Mouse (Mus musculus) bone marrow, adult 2 months (tissue): ENCODE measurements around the gene Rasa2. TPM values are rescaled to one million over a fixed set of nuclear protein-coding genes. Genes with fewer than 3 reads are reported as not detected.
"Not testable (repeated sequence)": the region's sequence is repeated elsewhere in the genome, so short reads cannot be mapped to it uniquely, and the experiment has no call there.

Source experiments
- H3K27ac ChIP-seq: fragments of 200-500 bp; 2 replicates; pipeline ENCODE4 v1.5.1; 2012; ENCODE audit warnings: low read depth, mild to moderate bottlenecking, control low read depth, inconsistent platforms, low read length; ENCODE audit not compliant: control insufficient read depth, poor library complexity, insufficient read depth
- H3K4me1 ChIP-seq: fragments of 200-500 bp; 2 replicates; pipeline ENCODE4 v1.6.1; 2011; ENCODE audit warnings: low read length; ENCODE audit not compliant: control insufficient read depth, insufficient read depth
- H3K4me3 ChIP-seq: fragments of 200-500 bp; replicated peaks from 2 replicates; pipeline ENCODE3; 2011; ENCODE audit warnings: mild to moderate bottlenecking, low read depth, low read length, control low read depth; ENCODE audit not compliant: control insufficient read depth
- CTCF ChIP-seq: fragments of 200-500 bp; IDR thresholded peaks from 2 replicates; pipeline ENCODE4 v1.5.1; 2011; ENCODE audit warnings: low read length, control low read depth; ENCODE audit not compliant: control insufficient read depth, insufficient read depth
- POLR2A ChIP-seq: fragments of 200-500 bp; IDR thresholded peaks from 2 replicates; pipeline ENCODE4 v1.6.1; 2011; ENCODE audit warnings: low read depth, mild to moderate bottlenecking, control low read depth, low read length, borderline replicate concordance; ENCODE audit not compliant: control insufficient read depth
- WGBS: fragments of 180-500 bp; shearing (Covaris S2); methylation state at CpG from one replicate; pipeline ENCODE4 v1.1.7; 2018; 5-methylcytosine and 5-hydroxymethylcytosine counted together
- polyA plus RNA-seq: library from polyadenylated mRNA; stranded (reverse); fragments of >200 nt; gene quantifications from 2 replicates; pipeline ENCODE4 v1.2.4, GENCODE M21; 2011; ENCODE audit warnings: low replicate concordance; ENCODE audit not compliant: missing spikeins, insufficient read depth, insufficient read length

Rasa2 gene
- polyA plus RNA-seq, 1 experiment = 5.6 TPM

GRCm38 (mm10) chr9:96534256-96534655 lies 97.2 kb downstream of the Rasa2 start:
- Histone ChIP-seq H3K27ac (no peak overlapping the region), H3K4me3 (no peak overlapping the region), H3K4me1 (peaks cover 2% of the 10 kb centered on the region; the same call in 1 of the 2 replicates)
- 78% methylated on average over 4 of the region's 4 CpGs for WGBS
- no peak for TF ChIP-seq CTCF
- no peak for TF ChIP-seq POLR2A

DNA sequence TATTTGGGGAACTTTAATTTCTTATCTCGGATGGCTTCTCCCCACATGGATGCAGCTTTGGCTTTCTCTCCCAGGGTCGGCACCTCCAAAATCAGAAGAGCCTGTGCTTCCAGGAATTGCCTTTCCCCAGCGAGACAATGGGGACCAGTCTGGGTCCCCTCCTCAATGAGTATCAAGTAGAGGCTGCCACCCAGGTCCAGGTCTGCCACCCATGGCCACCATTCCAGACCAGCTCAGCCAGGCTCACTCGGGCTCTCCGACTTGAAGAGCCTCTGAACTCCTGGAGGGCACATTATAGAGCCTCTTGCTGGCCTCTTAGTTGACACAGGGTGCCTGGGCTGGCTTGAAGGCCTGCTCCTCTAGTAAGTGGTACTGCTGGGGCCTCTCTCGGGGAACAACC lies 97.9 kb downstream of the Rasa2 start:
- TF ChIP-seq CTCF (no peak), POLR2A (no peak)
- no peak overlapping the region for H3K4me3 ChIP-seq
- H3K4me1 ChIP-seq = peaks cover 2% of the 10 kb centered on the region; the same call in 1 of the 2 replicates
- no peak overlapping the region for H3K27ac ChIP-seq
- WGBS = 82% methylated on average over 6 of the region's 6 CpGs

GRCm38 (mm10) chr9:96532531-96532930 lies 98.9 kb downstream of the Rasa2 start:
- Histone ChIP-seq H3K4me3 (no peak overlapping the region), H3K4me1 (peaks cover 2% of the 10 kb centered on the region; the same call in 1 of the 2 replicates), H3K27ac (no peak overlapping the region)
- 80% methylated on average over 4 of the region's 4 CpGs for WGBS
- TF ChIP-seq POLR2A = no peak
- TF ChIP-seq CTCF = no peak

DNA sequence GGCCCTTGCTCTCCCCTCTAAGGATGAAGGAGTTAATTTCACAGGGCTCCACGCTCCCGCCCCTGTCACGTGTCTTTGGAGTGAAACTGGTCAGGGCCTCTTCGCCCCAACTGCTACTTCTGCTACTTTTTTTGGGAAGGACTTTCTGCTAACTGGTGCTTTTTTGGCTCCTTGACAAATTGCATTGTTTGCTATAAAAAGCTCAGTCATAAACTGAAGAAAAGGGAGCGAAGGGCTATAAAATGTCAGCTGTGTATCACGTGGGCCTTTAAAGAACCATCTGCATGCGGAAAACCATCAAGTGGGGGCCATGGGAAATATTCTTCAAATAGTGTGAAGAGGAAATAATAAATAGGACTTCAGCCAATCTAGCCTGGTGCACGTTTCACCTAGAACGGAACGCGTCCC lies 100.7 kb downstream of the Rasa2 start:
- 11% methylated on average over 11 of the region's 11 CpGs for WGBS
- no peak overlapping the region for H3K27ac ChIP-seq

GRCm38 (mm10) chr9:96529961-96530673 lies 101.3 kb downstream of the Rasa2 start:
- no peak overlapping the region for H3K4me3 ChIP-seq
- WGBS = 66% methylated on average over 10 of the region's 10 CpGs
- no peaks in the 10 kb centered on the region; the same call in 1 of the 2 replicates for H3K4me1 ChIP-seq
- TF ChIP-seq CTCF = no peak
- TF ChIP-seq POLR2A = no peak
- no peak overlapping the region for H3K27ac ChIP-seq

More for the DNA sequence above, 100.7 kb downstream of the Rasa2 start:
- H3K4me3 ChIP-seq = no peak overlapping the region
- peaks cover 2% of the 10 kb centered on the region; the same call in 1 of the 2 replicates for H3K4me1 ChIP-seq
- no peak for TF ChIP-seq CTCF
- no peak for TF ChIP-seq POLR2A

GRCm38 (mm10) chr9:96526011-96526410 lies 105.4 kb downstream of the Rasa2 start:
- TF ChIP-seq POLR2A = no peak
- no peak for TF ChIP-seq CTCF
- H3K4me3 ChIP-seq = no peak overlapping the region
- H3K4me1 ChIP-seq = no peaks in the 10 kb centered on the region; the same call in 1 of the 2 replicates
- 58% methylated on average over 4 of the region's 4 CpGs for WGBS
- H3K27ac ChIP-seq = no peak overlapping the region

- no peaks in the 10 kb centered on the region; the same call in 1 of the 2 replicates for H3K4me1 ChIP-seq
- TF ChIP-seq POLR2A (no peak), CTCF (no peak)
- 38% methylated on average over 12 of the region's 12 CpGs for WGBS
- H3K4me3 ChIP-seq = no peak within 1 kb of the TSS
- H3K27ac ChIP-seq = no peak within 1 kb of the TSS
Observed at GRCm38 (mm10) chr9:96524972-96525506, 106.4 kb downstream of the Rasa2 start, which contains the start of gene Gm28729. TSS of gene Gm28729 (minus strand) at chr9:96525264.

DNA sequence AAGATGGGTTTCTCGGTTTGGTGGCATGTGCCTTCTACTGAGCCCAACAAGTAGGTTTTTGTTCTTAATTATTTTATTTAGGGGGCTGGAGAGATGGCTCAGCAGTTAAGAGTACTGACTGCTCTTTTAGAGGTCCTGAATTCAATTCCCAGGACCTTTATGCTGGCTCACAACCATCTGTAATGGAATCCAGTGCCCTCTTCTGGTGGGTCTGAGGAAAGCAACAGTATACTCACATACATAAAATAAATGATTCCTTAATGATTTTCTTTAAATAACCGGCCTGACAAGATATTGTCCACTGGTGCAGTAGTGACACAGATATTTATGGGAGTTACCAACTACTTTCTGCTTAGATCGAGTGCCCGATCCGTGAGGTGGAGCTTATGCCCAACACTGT lies 108.3 kb downstream of the Rasa2 start:
- TF ChIP-seq CTCF (no peak), POLR2A (no peak)
- Histone ChIP-seq H3K4me1 (peaks cover 1% of the 10 kb centered on the region; the same call in 1 of the 2 replicates), H3K27ac (no peak overlapping the region), H3K4me3 (no peak overlapping the region)
- 89% methylated on average over 5 of the region's 5 CpGs for WGBS

- WGBS = 64% methylated on average over 2 of the region's 2 CpGs
- not testable (repeated sequence) for H3K27ac ChIP-seq, H3K4me1 ChIP-seq, H3K4me3 ChIP-seq
Observed at GRCm38 (mm10) chr9:96521574-96521973, 109.8 kb downstream of the Rasa2 start.
